Mouse (Mus musculus) brain, adult 10 weeks (tissue): ENCODE data around the gene Olfr1209. TPM values are rescaled to one million over a fixed set of nuclear protein-coding genes. Genes with fewer than 3 reads are reported as not detected.

Source experiments
- polyA plus RNA-seq: library from polyadenylated mRNA; stranded (reverse); fragments of 350-450 nt; fragmentation: Illumina TruSeq; extraction: RNeasy Lipid Tissue Mini Kit (QIAGEN cat#74804); gene quantifications from one replicate; pipeline ENCODE4 v1.2.3, GENCODE M21; 2015; ENCODE audit warnings: low read depth, low replicate concordance

Olfr1209 gene
- not detected for polyA plus RNA-seq

GRCm38 (mm10) chr2:88915057-88915456 lies at the start of gene Olfr1209:
Gene Olfr1209 (minus strand): TSS chr2:88915157.

GRCm38 (mm10) chr2:88953669-88954068 lies 38.7 kb upstream of the Olfr1209 start, which contains the start of gene Olfr1212:
Gene Olfr1212 (plus strand): TSS chr2:88953969.

GRCm38 (mm10) chr2:88938011-88938410 lies 23.1 kb upstream of the Olfr1209 start, which contains the start of gene Olfr1211:
Gene Olfr1211 (minus strand): TSS chr2:88938111.

GRCm38 (mm10) chr2:88902211-88902610 lies 12.7 kb downstream of the Olfr1209 start, which contains the start of gene Olfr1208:
Gene Olfr1208 (minus strand): TSS chr2:88902311.

GRCm38 (mm10) chr2:88862931-88863330 lies 52.0 kb downstream of the Olfr1209 start, which contains the start of gene Olfr1206:
Gene Olfr1206 (plus strand): TSS chr2:88863231.

Other genes with a start within 250 kb of the Olfr1209 start
- gene Olfr1193, start 239.5 kb downstream of the Olfr1209 start, polyA plus RNA-seq: not detected
- gene Olfr1195, start 226.0 kb downstream of the Olfr1209 start, polyA plus RNA-seq: not detected
- not detected for gene Olfr1196, start 210.6 kb downstream of the Olfr1209 start, polyA plus RNA-seq
- not detected for gene Olfr1197, start 182.8 kb downstream of the Olfr1209 start, polyA plus RNA-seq
- not detected for gene Olfr1198, start 163.8 kb downstream of the Olfr1209 start, polyA plus RNA-seq
- gene Olfr1199, start 154.7 kb downstream of the Olfr1209 start, polyA plus RNA-seq: not detected
- gene Olfr1200, start 144.7 kb downstream of the Olfr1209 start, polyA plus RNA-seq: not detected
- not detected for gene Olfr1201, start 122.1 kb downstream of the Olfr1209 start, polyA plus RNA-seq
- gene Olfr1202, start 100.7 kb downstream of the Olfr1209 start, polyA plus RNA-seq: not detected
- not detected for gene Olfr1205, start 85.4 kb downstream of the Olfr1209 start, polyA plus RNA-seq
- not detected for gene Olfr1204, start 65.9 kb downstream of the Olfr1209 start, polyA plus RNA-seq
- not detected for gene Olfr1206, start 51.9 kb downstream of the Olfr1209 start, polyA plus RNA-seq
- gene Olfr1208, start 12.8 kb downstream of the Olfr1209 start, polyA plus RNA-seq: not detected
- not detected for gene Olfr1211, start 23.0 kb upstream of the Olfr1209 start, polyA plus RNA-seq
- not detected for gene Olfr1212, start 38.8 kb upstream of the Olfr1209 start, polyA plus RNA-seq
- gene Gm13762, start 65.1 kb upstream of the Olfr1209 start, polyA plus RNA-seq: not detected
- gene Olfr1214, start 77.5 kb upstream of the Olfr1209 start, polyA plus RNA-seq: not detected
- gene Olfr1215, start 91.8 kb upstream of the Olfr1209 start, polyA plus RNA-seq: not detected
- not detected for gene Olfr1216, start 103.2 kb upstream of the Olfr1209 start, polyA plus RNA-seq
- not detected for gene Olfr1217, start 116.9 kb upstream of the Olfr1209 start, polyA plus RNA-seq
- not detected for gene Olfr1218, start 146.0 kb upstream of the Olfr1209 start, polyA plus RNA-seq
- not detected for gene Olfr1219, start 168.4 kb upstream of the Olfr1209 start, polyA plus RNA-seq
- gene Olfr1220, start 191.7 kb upstream of the Olfr1209 start, polyA plus RNA-seq: not detected
- gene Olfr1221, start 202.1 kb upstream of the Olfr1209 start, polyA plus RNA-seq: not detected
- gene Olfr1222, start 217.9 kb upstream of the Olfr1209 start, polyA plus RNA-seq: not detected
- gene Olfr1223, start 236.4 kb upstream of the Olfr1209 start, polyA plus RNA-seq: not detected
- gene Olfr1224-ps1, start 248.9 kb upstream of the Olfr1209 start, polyA plus RNA-seq: not detected